Mouse (Mus musculus): ENCODE results near the gene Farsb.

The Farsb gene

DNA sequence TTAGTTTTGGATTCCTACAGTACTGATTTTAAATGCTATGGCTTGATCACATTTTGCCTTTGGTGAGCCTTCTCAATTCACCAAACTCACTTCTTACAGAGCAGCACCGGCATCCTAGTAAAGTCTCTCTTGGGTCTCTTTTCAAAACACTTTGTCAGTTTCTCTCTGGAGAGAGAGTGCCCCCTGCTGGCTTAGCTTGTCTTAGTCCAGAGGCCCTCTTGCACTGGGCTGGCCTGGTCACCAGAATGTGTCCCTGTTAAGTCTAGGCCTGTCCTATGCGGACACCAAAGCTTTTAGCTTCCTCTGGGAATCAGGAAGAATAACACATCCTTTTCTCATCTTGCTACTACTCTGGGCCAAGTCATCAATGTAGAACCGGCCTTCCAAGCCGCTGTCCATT lies 69.1 kb downstream of the Farsb start:
- DNase-seq (ENCODE audit: low spot score) = peak; percentile 93

DNA sequence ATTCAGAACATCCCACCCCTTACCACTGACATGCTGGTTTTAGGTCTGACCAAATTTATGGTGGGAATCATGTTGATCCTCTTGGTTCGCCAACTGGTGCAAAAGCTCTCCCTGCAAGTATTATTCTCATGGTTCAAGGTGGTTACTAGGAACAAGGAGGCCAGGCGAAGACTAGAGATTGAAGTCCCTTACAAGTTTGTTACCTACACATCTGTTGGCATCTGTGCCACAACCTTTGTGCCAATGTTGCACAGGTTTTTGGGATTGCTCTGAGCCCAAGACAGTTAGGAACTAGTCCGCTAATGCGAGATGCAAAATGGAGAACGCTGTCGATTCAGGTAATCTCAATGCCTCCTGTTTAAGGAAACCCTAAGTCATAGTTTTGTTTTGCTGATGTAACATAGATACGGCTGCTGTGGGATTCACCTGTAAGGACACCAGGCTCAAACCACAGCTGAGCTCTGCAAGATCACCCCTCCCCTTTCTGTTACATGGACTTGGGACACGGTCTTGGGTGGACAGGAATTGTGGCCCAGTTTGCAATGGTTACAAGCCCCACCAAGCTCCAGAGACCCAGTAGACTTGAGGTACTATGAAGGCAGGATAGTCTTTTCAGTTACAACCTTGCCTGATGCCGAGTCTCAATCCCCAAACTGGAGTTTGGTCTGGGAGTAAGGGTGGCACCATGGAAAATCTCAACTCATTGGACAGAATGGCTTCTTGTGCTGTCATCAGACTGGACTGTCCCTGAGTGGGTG lies 71.4 kb downstream of the Farsb start:
- DNase-seq (ENCODE audit: low spot score) = no peak

DNA sequence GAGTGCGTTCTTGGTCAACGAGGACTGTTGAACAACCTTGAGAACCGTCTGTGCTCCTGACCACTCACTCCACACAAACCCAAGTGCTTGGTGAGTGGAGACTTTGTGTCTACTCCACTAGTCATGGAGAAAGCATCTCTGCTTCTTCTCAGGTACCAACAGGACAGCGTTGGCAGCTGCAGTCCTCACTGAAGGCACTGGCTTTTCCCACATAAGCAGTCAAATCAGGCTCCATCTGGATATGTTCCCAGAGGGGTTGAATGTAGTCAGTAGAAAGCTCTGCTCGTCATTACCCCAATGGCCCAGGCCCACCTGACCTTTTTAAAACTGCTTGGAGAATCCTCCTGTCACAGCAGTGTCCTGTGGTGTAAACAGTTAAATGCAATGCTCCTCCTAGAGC lies 74.3 kb downstream of the Farsb start:
- no peak for DNase-seq (ENCODE audit: low spot score)

DNA sequence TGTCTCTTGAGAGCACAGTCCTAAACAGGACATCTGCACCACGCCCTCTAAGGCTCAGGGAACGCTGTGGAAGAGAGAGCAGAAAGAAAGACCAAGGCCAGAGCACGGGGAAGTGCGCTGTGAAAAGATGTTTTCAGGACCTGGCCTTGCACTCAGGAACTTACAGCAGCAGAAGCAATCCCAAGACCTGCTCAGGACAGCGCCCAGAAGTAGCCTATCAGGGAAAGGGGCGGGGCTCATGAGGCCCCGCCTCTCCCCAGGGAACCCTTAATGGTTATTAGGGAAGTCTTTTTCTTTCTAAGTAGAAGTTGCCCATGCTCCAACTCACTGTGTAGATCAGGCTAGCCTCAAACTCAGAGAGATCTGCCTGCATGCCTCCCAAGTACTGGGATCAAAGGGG lies 76.0 kb downstream of the Farsb start:
- DNase-seq (ENCODE audit: low spot score) = peak; percentile 54

DNA sequence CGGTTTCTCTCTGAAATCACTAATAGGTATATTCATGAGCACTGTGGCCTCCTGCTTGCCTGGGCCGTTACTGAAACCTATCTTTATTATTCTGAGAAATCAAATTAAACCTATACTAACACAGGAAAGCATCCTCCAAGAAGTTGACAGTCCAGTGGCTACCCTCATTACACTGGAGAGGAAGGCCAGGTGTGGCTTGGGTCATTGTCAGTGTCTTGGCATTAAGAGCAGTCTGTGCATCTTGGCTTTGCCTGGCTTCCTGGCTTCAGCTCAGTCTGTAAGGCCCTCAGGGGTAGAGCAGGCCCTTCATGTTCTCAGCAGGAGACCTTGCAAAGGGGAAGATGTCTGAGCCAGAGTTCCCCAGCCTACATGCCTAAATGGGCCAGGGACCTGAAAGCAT lies 79.3 kb downstream of the Farsb start:
- DNase-seq (ENCODE audit: low spot score) = no peak

DNA sequence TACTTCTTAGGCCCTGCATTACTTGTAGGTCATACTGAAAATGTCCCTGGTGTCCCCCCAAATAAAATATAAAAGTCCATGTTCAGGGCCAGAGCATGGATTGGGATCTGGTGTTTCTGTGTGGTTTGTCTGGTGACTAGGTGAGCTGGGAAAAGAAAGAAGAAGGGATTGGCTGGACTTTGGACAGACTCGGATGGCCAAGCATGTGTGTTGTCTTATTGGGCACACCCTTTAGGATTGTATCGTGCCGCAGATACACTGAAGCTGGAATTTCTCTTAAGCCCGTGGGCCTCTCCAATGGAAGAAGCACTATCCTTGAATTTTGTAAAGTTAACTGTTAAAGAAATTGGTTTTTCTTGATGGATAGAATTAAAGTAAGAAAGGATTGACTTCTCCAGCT lies 87.3 kb downstream of the Farsb start:
- DNase-seq (ENCODE audit: low spot score) = no peak

DNA sequence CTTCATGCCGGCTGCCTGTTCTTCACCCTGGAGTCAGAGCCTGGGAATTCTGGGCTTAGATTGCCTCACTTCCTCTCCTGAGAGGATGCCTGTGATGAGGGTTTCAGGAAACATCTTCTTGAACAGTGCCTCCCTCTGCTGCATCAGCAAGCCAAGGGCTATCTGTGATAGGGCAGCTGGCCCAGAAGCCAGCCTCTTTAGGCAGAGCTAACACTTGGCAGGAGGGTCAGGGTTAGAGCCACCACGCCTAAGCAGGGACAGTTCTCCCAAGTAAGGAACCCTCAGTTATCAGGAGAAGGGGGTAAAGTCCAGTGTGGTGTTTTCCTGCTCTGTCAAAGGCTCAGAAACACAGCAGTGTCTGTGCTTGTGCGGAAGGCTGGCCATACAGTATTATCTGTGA lies 88.9 kb downstream of the Farsb start:
- no peak for DNase-seq (ENCODE audit: low spot score)

DNA sequence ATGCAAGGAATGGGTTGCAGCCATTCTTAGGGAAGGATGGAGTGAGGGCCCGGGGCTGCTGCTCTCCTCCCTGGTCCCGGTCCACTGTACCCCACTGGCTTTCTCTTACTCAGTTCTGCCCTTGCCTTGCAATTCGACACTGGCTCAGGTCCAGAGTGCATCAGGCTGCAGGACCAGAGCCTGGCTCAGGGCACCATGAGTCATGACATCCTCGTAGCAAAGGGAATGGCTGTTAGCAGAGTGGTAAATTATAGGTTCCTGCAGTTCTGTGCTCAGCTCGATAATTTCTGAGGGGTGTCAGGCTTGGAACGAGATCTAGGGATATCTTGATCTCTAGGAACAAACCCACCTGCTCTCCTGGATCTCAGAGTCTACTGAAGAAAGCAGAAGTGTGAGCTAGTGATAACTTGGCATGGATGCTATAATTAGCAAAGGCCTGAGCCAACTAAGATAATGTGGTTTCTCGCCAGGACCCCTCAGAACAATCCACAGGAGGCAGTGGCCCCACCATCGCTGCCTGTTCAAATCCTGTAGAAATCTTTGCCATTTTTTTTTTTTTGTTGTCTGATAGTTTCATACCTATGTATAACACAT lies 92.3 kb downstream of the Farsb start:
- no peak for DNase-seq (ENCODE audit: low spot score)

DNA sequence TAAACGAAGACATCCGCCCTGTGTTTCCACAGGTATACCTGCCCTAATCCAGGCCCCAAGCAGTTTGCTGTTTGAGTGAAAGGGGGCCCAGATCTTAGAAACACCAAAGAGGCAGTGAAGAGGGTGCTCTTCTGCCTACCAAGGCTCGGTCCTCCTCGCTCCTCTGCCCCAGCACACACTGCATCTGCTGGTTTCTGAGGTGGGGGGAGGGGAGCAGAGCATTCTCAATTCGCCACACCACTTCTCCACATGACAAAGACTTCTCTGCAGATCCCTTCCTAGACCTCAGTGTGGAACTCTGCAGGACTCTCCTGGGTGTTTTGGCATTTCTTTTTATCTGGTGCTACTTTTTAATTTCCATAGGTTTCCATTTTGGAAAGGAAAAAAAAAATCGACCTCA lies 93.0 kb downstream of the Farsb start:
- no peak for DNase-seq (ENCODE audit: low spot score)

DNA sequence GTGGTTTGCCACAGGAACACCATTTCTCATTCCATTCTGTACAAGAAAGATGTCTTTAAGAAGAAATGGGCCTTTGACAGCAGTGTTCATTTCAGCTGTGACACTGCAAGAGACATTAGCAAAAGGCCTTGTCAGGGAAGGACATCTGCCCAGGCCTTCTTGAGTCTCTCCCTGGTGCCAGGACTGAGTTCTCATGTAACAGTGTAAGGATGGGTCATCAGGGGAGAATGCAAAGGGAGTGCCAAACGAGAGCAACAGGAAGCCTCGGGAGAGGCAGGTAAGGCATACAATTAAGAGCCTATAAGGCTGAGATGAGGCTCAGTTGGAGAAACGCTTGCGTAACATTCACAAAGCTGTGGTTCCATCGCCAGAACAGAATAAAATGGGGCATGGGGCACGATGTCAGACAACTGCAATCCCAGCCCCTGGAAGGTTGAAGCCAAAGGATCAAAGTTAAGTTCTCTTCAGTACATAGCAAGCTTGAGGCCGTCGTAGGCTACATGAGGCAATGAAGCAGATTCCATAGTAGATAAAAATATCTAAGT lies 93.4 kb downstream of the Farsb start:
- no peak for DNase-seq (ENCODE audit: low spot score)

DNA sequence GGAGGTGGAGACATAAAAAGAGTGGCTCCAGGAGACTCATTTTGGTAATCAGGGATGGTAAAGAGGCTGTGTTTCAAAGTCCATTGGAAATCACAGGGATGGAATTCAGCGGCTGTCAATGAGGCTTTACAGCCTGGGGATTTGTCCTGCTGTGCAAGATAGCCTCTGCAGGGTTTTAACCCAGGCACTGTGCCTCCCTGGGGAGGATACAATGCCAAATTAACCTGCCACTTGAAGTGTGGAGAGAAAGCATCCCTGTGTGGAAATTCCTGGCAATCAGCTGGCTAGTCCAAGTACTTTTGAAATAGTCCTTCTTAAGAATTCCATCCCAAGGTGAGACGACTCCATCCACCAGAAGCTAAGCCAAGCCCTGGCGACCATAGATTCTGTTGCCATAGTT lies 99.8 kb downstream of the Farsb start:
- DNase-seq (ENCODE audit: low spot score) = no peak

DNA sequence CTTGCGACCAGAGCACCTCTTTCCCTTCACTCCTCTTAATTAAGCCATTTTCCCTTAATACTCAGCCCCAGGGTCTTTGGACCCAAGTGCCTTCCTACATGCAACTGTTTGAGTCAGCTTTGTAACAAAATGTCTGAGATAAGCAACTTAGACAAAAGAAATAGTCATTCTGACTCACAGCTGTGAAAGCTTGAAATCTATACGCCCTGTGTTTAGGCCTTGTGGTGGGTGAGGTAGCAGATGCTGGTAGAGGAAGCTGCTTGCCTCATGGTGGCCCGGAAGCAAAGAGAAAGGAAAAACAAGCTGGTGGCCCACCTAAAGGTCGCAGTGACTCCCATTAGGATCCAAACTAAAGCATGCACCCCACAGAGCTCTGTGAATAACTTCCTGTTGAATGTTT lies 100.8 kb downstream of the Farsb start:
- DNase-seq (ENCODE audit: low spot score) = no peak

DNA sequence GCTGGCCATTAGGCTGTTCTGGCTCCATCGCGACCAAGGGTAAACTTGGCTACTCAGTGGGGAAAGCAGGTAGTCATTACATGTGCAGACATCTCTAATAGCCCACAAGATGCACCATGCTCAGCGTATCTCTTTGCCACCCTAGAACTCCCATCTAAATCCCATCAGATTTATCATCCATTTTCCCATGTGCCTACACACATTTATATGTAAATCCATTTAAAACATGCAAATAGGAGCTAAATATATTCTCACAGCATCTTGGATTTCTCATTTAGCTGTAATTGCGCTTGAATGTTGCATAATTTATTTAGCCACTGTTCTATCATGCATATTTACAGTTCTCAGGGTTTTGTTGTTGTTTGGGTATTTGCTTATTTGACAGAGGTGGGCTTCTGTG lies 107.7 kb downstream of the Farsb start:
- DNase-seq (ENCODE audit: low spot score) = no peak

DNA sequence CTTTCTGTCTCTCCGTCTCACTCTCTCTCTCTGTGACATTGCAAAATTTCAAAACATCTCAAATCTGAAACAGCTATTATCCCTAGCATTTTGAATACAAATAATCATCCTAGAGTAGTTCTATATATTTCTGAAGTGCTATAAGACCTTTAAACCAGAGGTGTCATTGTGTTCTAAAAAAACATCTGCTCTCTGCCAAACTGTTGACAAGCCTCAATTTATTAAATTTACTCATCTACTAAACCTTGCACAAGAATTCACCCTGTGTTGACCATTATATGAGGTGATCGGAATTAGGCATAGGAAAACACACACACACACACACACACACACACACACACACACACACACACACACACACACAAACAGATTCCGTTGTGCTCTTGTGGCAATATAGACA lies 113.6 kb downstream of the Farsb start:
- DNase-seq (ENCODE audit: low spot score) = no peak

DNA sequence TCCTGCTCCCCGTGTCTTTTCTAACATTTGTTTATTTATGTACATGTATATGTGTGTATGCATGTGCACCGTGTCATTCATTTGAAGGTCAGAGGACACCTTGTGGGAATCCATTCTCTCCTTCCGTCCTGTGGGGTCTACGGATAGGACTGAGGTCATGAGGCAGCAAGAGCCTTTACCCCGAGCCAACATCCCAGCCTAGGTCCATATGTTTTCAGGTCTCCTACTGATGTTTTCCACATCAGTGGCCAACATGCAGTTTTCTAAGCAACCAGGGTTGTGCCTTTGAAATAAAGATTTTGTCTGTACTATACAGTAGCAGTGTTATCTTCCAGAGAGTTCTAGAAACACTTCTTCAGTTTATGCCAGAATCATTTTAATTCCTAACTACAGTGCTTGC lies 114.9 kb downstream of the Farsb start:
- DNase-seq (ENCODE audit: low spot score) = no peak

DNA sequence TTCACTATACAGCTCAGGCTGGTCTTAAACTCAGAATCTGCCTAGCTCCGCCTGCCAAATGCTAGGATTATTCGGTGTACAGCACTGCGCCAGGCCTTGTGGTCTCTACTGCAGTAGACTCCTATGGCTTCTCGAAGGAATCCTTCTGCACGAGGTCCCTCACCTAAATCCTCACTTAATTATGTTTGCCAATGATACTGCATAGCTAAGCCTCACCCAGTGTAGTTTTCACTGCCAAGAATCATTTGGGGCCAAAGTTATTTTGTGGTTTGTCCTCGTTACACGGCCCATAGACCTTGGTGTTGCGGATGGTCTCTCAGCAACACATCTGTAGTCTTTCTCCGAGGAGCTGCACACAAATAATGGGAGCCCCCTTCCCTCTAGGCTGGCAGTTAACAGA lies 116.4 kb downstream of the Farsb start:
- no peak for DNase-seq (ENCODE audit: low spot score)

DNA sequence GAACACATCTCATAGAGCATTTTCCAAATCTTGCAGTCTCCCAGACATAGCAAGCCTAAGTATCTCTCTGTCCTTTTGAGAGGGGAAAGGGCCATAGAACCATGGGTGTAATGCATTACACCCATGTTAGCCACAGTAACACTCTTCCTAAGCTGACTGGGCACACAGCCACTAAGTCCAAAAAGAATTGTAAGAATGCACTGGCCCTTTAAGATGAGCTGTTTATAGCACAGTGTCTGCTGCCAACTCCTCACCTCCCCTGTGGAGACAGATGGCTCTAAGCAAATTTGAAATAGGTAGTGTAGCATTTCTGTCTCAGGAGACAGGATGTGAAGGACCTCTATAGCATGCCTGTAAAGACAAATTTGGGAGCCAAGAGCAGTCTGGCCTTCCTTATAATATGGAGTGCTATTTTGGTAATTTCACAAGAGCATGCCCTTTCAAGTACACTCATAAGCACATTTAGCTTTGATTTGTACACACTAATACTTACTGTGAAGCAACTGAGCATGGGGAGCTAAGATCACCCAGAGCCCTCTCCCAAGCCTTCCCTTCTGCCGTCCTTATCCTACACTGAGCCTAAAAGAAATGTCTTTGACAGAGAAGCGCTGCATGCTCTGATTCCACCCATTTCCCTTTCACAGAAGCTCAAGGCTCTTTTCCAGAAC lies 117.0 kb downstream of the Farsb start:
- no peak for DNase-seq (ENCODE audit: low spot score)

DNA sequence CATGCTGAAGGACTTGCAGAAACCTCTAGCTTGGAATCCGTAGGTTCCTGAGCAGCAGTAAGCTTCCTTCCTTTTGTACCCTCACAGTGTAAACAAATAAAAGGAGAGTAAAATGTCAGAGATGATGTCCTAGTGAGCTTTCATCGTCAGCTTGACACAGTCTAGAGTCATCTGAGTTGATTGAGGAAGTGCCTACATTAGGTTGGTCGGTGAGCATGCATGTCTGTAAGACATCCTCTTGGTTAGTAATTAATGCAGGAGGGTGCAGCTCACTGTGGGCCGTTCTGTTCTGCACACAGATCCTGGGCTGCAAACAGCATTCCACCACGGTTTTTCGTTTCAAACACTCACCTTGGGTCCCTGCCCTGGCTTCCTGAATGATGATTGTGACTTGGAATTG lies 118.6 kb downstream of the Farsb start:
- no peak for DNase-seq (ENCODE audit: low spot score)

Measured in testis, postnatal 10 days (tissue).